28 mouse cellular contexts compared by ENCODE assay signal in the genomic region with DNA sequence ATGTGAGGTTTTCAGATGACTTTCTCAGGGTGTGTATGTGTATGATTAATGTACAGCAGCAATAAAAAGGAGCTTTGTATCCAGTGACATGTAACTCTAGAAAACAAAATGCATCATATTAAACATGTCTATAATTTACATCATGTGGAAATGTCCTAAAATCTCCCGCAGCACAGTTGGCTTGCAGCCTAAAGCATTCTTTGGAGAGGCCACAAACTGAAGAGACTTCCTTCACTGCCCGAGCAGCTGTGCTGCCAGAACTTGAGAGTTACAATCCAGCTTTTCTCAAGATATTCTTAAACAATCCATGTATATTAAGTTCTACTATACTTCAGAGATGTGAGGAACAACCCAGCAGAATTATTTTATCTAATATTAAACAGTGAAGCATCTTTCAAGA.
"Had no signal": no experiment of that assay in that cellular context is flagged by ENCODE, and none has a peak within 500 bp of the region (broad histone marks: within the 10 kb centered on the region; RNA-seq: fewer than 3 reads in every experiment).

No protein-coding gene starts in this region.

- H3K9ac ChIP-seq: embryonic facial prominence, embryonic 12.5 days; embryonic facial prominence, embryonic 13.5 days; embryonic facial prominence, embryonic 15.5 days; forebrain, embryonic 12.5 days; forebrain, embryonic 13.5 days; forebrain, embryonic 15.5 days; forebrain, postnatal 0 days had no signal

- ATAC-seq: forebrain, embryonic 13.5 days; forebrain, embryonic 14.5 days; forebrain, embryonic 15.5 days; forebrain, embryonic 16.5 days; forebrain, postnatal 0 days had no signal

- H3K4me3 ChIP-seq: embryonic facial prominence, embryonic 12.5 days; embryonic facial prominence, embryonic 13.5 days; embryonic facial prominence, embryonic 15.5 days; erythroblast, embryonic 14.5 days; forebrain, embryonic 10.5 days; forebrain, embryonic 12.5 days; forebrain, embryonic 13.5 days; forebrain, embryonic 15.5 days; gastrocnemius, adult 2 months; heart, adult 2 months had no signal

- H3K9me3 ChIP-seq: embryonic facial prominence, embryonic 12.5 days; embryonic facial prominence, embryonic 13.5 days; embryonic facial prominence, embryonic 15.5 days; forebrain, embryonic 10.5 days; forebrain, embryonic 12.5 days; forebrain, embryonic 13.5 days; forebrain, embryonic 15.5 days had no signal

- H3K4me1 ChIP-seq: embryonic facial prominence, embryonic 12.5 days; embryonic facial prominence, embryonic 13.5 days; embryonic facial prominence, embryonic 15.5 days; forebrain, embryonic 10.5 days; forebrain, embryonic 12.5 days; forebrain, embryonic 13.5 days; forebrain, embryonic 15.5 days had no signal

- H3K36me3 ChIP-seq: embryonic facial prominence, embryonic 12.5 days; embryonic facial prominence, embryonic 13.5 days; embryonic facial prominence, embryonic 15.5 days; forebrain, embryonic 10.5 days; forebrain, embryonic 12.5 days; forebrain, embryonic 15.5 days had no signal

- H3K4me2 ChIP-seq: embryonic facial prominence, embryonic 12.5 days; embryonic facial prominence, embryonic 13.5 days; embryonic facial prominence, embryonic 15.5 days; forebrain, embryonic 12.5 days; forebrain, embryonic 13.5 days; forebrain, embryonic 15.5 days had no signal

- H3K27me3 ChIP-seq: embryonic facial prominence, embryonic 12.5 days; embryonic facial prominence, embryonic 13.5 days; embryonic facial prominence, embryonic 15.5 days; forebrain, embryonic 12.5 days; forebrain, embryonic 13.5 days; forebrain, embryonic 15.5 days had no signal

- H3K27ac ChIP-seq: embryonic facial prominence, embryonic 12.5 days; embryonic facial prominence, embryonic 13.5 days; embryonic facial prominence, embryonic 15.5 days; forebrain, embryonic 10.5 days; forebrain, embryonic 12.5 days; forebrain, embryonic 13.5 days; forebrain, embryonic 15.5 days; gastrocnemius, adult 2 months; heart, adult 2 months had no signal

- DNase-seq: cerebellum, adult 18-20 months; cerebellum, adult 2 months; cerebellum, adult 8-10 months; cerebellum, adult 9-10 months; cerebellum, adult 9-11 months; cerebellum, postnatal 14 days; cerebellum, postnatal 25 days; cerebellum, postnatal 36 days; embryo, embryonic 11 days; forebrain, postnatal 0 days; gastrocnemius, adult 2 months; gastrocnemius, postnatal 10 days; gastrocnemius, postnatal 14 days; gastrocnemius, postnatal 25 days; gastrocnemius, postnatal 36 days; heart, adult 11 months; heart, adult 18-20 months; heart, adult 2 months had no signal
